Mouse (Mus musculus) embryonic facial prominence, embryonic 14.5 days (tissue): Measurements from ENCODE around the gene P2ry2. TPM values are rescaled to one million over a fixed set of nuclear protein-coding genes. Genes with fewer than 3 reads are reported as not detected.

ENCODE experiments used
- ATAC-seq: fragments of 200-750 bp; cut with Nextera tagmentation; 2 replicates; pipeline ENCODE4 v1.8.0; 2017; ENCODE audit warnings: low read depth, moderate number of reproducible peaks, moderate TSS enrichment
- DNase-seq: peaks from one replicate; pipeline ENCODE4 v3.0.0-alpha.2; 2015; ENCODE audit warnings: low spot score
- H3K27ac ChIP-seq: fragments of 300-500 bp; sonication (generic); replicated peaks from 2 replicates; pipeline ENCODE4 v1.5.1; 2014; ENCODE audit warnings: low read depth, mild to moderate bottlenecking, low read length, moderate library complexity
- H3K27me3 ChIP-seq: fragments of 300-500 bp; sonication (generic); replicated peaks from 2 replicates; pipeline ENCODE4 v1.6.1; 2014; ENCODE audit warnings: low read length; ENCODE audit not compliant: control insufficient read depth, insufficient read depth
- H3K36me3 ChIP-seq: fragments of 300-500 bp; sonication (generic); 2 replicates; pipeline ENCODE4 v1.6.1; 2014; ENCODE audit warnings: low read length, mixed read lengths; ENCODE audit not compliant: control insufficient read depth, insufficient read depth
- H3K4me1 ChIP-seq: fragments of 300-500 bp; sonication (generic); 2 replicates; pipeline ENCODE4 v1.6.1; 2014; ENCODE audit warnings: antibody characterized with exemption, low read length; ENCODE audit not compliant: control insufficient read depth, insufficient read depth
- H3K4me2 ChIP-seq: fragments of 300-500 bp; sonication (generic); 2 replicates; pipeline ENCODE4 v1.6.1; 2014; ENCODE audit warnings: low read depth, mild to moderate bottlenecking, low read length, moderate library complexity, mixed read lengths
- H3K4me3 ChIP-seq: fragments of 300-500 bp; sonication (generic); 2 replicates; pipeline ENCODE4 v1.5.1; 2014; ENCODE audit warnings: low read depth, mild to moderate bottlenecking, low read length
- H3K9ac ChIP-seq: fragments of 300-500 bp; sonication (generic); 2 replicates; pipeline ENCODE4 v1.6.1; 2014; ENCODE audit warnings: low read depth, mild to moderate bottlenecking, low read length, moderate library complexity, mixed read lengths
- H3K9me3 ChIP-seq: fragments of 300-500 bp; sonication (generic); 2 replicates; pipeline ENCODE4 v1.6.1; 2016; ENCODE audit warnings: low read length; ENCODE audit not compliant: control insufficient read depth
- WGBS: fragments of 180-500 bp; shearing (Covaris S2); extraction: QIAGEN DNeasy Blood & Tissue Kit; methylation state at CpG from one replicate; pipeline ENCODE4 v1.1.7; 2014; 5-methylcytosine and 5-hydroxymethylcytosine counted together
- polyA plus RNA-seq: library from polyadenylated mRNA; unstranded; fragments of >200 nt; fragmentation: Nextera tagmentation; extraction: Ambion mirVana; gene quantifications from 2 replicates; pipeline ENCODE4 v1.2.1, GENCODE M21; 2014

Gene P2ry2
- polyA plus RNA-seq, 1 experiment from 2014 or later: 2.3 TPM

GRCm38 (mm10) chr7:100998578-100998960 lies 14.1 kb downstream of the P2ry2 start:
- no peaks in the 10 kb centered on the region for H3K27me3 ChIP-seq
- H3K36me3 ChIP-seq: no peaks in the 10 kb centered on the region
- DNase-seq (no peak), ATAC-seq (no peak)
- H3K4me3 ChIP-seq: no peak overlapping the region
- WGBS: 86% methylated on average over 24 of the region's 24 CpGs
- no peaks in the 10 kb centered on the region for H3K9me3 ChIP-seq
- peaks cover 2% of the 10 kb centered on the region; the same call in 1 of the 2 replicates for H3K4me1 ChIP-seq
- H3K27ac ChIP-seq: no peak overlapping the region
- H3K9ac ChIP-seq: no peak overlapping the region
- H3K4me2 ChIP-seq: no peak overlapping the region

GRCm38 (mm10) chr7:100997951-100998577 lies 14.6 kb downstream of the P2ry2 start:
- Histone ChIP-seq H3K9me3 (no peaks in the 10 kb centered on the region), H3K9ac (no peak overlapping the region), H3K4me3 (no peak overlapping the region), H3K27me3 (no peaks in the 10 kb centered on the region), H3K4me1 (no peaks in the 10 kb centered on the region), H3K27ac (no peak overlapping the region), H3K4me2 (no peak overlapping the region), H3K36me3 (no peaks in the 10 kb centered on the region)
- ATAC-seq (no peak), DNase-seq (no peak)
- WGBS: 86% methylated on average over 31 of the region's 31 CpGs

GRCm38 (mm10) chr7:100997215-100997614 lies 15.5 kb downstream of the P2ry2 start:
- Histone ChIP-seq H3K4me3 (no peak overlapping the region), H3K9ac (no peak overlapping the region), H3K4me2 (no peak overlapping the region), H3K4me1 (no peaks in the 10 kb centered on the region), H3K36me3 (no peaks in the 10 kb centered on the region), H3K9me3 (no peaks in the 10 kb centered on the region), H3K27ac (no peak overlapping the region), H3K27me3 (no peaks in the 10 kb centered on the region)
- WGBS: 50% methylated on average over 1 of the region's 1 CpGs
- no peak for ATAC-seq
- DNase-seq: no peak

GRCm38 (mm10) chr7:100995951-100996350 lies 16.7 kb downstream of the P2ry2 start:
- no peak overlapping the region for H3K4me2 ChIP-seq
- no peaks in the 10 kb centered on the region for H3K36me3 ChIP-seq
- WGBS: 80% methylated on average over 3 of the region's 3 CpGs
- no peaks in the 10 kb centered on the region for H3K4me1 ChIP-seq
- DNase-seq (no peak), ATAC-seq (no peak)
- no peak overlapping the region for H3K9ac ChIP-seq
- H3K27ac ChIP-seq: no peak overlapping the region
- no peaks in the 10 kb centered on the region for H3K27me3 ChIP-seq
- no peak overlapping the region for H3K4me3 ChIP-seq
- no peaks in the 10 kb centered on the region for H3K9me3 ChIP-seq

- no peaks in the 10 kb centered on the region for H3K9me3 ChIP-seq
- WGBS: 87% methylated on average over 7 of the region's 7 CpGs
- no peak for DNase-seq
- H3K4me1 ChIP-seq: no peaks in the 10 kb centered on the region
- no peak overlapping the region for H3K4me3 ChIP-seq
- H3K36me3 ChIP-seq: no peaks in the 10 kb centered on the region
- H3K27ac ChIP-seq: no peak overlapping the region
- no peak overlapping the region for H3K9ac ChIP-seq
- no peak for ATAC-seq
- H3K4me2 ChIP-seq: no peak overlapping the region
- no peaks in the 10 kb centered on the region for H3K27me3 ChIP-seq
These were observed 17.3 kb downstream of the P2ry2 start for GRCm38 (mm10) chr7:100995260-100995864.

GRCm38 (mm10) chr7:100993166-100993565 lies 19.5 kb downstream of the P2ry2 start:
- no peak for ATAC-seq
- no peaks in the 10 kb centered on the region for H3K27me3 ChIP-seq
- no peaks in the 10 kb centered on the region for H3K36me3 ChIP-seq
- H3K9me3 ChIP-seq: no peaks in the 10 kb centered on the region
- no peak overlapping the region for H3K9ac ChIP-seq
- no peak overlapping the region for H3K4me2 ChIP-seq
- no peaks in the 10 kb centered on the region for H3K4me1 ChIP-seq
- no peak for DNase-seq
- 50% methylated on average over 4 of the region's 4 CpGs for WGBS
- H3K4me3 ChIP-seq: no peak overlapping the region
- no peak overlapping the region for H3K27ac ChIP-seq

- Histone ChIP-seq H3K4me3 (no peak overlapping the region), H3K9ac (no peak overlapping the region), H3K4me2 (no peak overlapping the region), H3K4me1 (no peaks in the 10 kb centered on the region), H3K27me3 (no peaks in the 10 kb centered on the region), H3K36me3 (no peaks in the 10 kb centered on the region), H3K27ac (no peak overlapping the region), H3K9me3 (no peaks in the 10 kb centered on the region)
- WGBS: 78% methylated on average over 3 of the region's 3 CpGs
- ATAC-seq (no peak), DNase-seq (no peak)
These were observed 20.7 kb downstream of the P2ry2 start for GRCm38 (mm10) chr7:100991972-100992371.

GRCm38 (mm10) chr7:100990636-100991311 lies 21.9 kb downstream of the P2ry2 start:
- Histone ChIP-seq H3K9me3 (no peaks in the 10 kb centered on the region), H3K4me1 (no peaks in the 10 kb centered on the region), H3K27me3 (no peaks in the 10 kb centered on the region), H3K27ac (no peak overlapping the region), H3K9ac (no peak overlapping the region), H3K4me3 (no peak overlapping the region), H3K36me3 (no peaks in the 10 kb centered on the region), H3K4me2 (no peak overlapping the region)
- WGBS: 44% methylated on average over 9 of the region's 9 CpGs
- DNase-seq (no peak), ATAC-seq (no peak)
